Mouse (Mus musculus): Measurements from ENCODE around the gene Astn1. TPM values are rescaled to one million over a fixed set of nuclear protein-coding genes. Genes with fewer than 3 reads are reported as not detected.

Astn1 gene
- polyA plus RNA-seq, 1 experiment = not detected

- Histone ChIP-seq H3K4me3 (ENCODE audit: insufficient read depth, poor library complexity, severe bottlenecking) (no peak overlapping the region), H3ac (ENCODE audit: control insufficient read depth, insufficient read length, low read depth) (no peak overlapping the region), H3K36me3 (ENCODE audit: control insufficient read depth, insufficient read depth) (no peaks in the 10 kb centered on the region), H3K79me3 (ENCODE audit: low read depth) (no peaks in the 10 kb centered on the region), H3K27me3 (ENCODE audit: control insufficient read depth, insufficient read depth, insufficient read length) (no peaks in the 10 kb centered on the region), H3K79me2 (ENCODE audit: control insufficient read depth, insufficient read depth) (no peaks in the 10 kb centered on the region)
- TF ChIP-seq MAX (IDR thresholded peaks at IDR 0.05) (no peak), FOSL1 (IDR thresholded peaks at IDR 0.05; ENCODE audit: insufficient read depth, low read length, poor library complexity, severe bottlenecking) (no peak), MYOG (IDR thresholded peaks at IDR 0.05; ENCODE audit: control insufficient read depth, extremely low read depth, insufficient read length) (no peak), USF1 (IDR thresholded peaks at IDR 0.05; ENCODE audit: low read depth) (no peak), MYOD1 (IDR thresholded peaks at IDR 0.05; ENCODE audit: control insufficient read depth, insufficient read length, low read depth) (no peak), CTCF (IDR thresholded peaks at IDR 0.05; ENCODE audit: control insufficient read depth, insufficient read depth, insufficient read length) (no peak), CEBPB (IDR thresholded peaks at IDR 0.05; ENCODE audit: low read depth) (no peak)
Observed at GRCm38 (mm10) chr1:158397058-158397457, 35.0 kb downstream of the Astn1 start.

GRCm38 (mm10) chr1:158400898-158401297 lies 38.8 kb downstream of the Astn1 start:
- H3K27me3 ChIP-seq (ENCODE audit: control insufficient read depth, insufficient read depth, insufficient read length) = no peaks in the 10 kb centered on the region
- H3ac ChIP-seq (ENCODE audit: control insufficient read depth, insufficient read length, low read depth) = no peak overlapping the region
- TF ChIP-seq CTCF (IDR thresholded peaks at IDR 0.05; ENCODE audit: control insufficient read depth, insufficient read depth, insufficient read length) (no peak), USF1 (IDR thresholded peaks at IDR 0.05; ENCODE audit: low read depth) (no peak), MYOG (IDR thresholded peaks at IDR 0.05; ENCODE audit: control insufficient read depth, extremely low read depth, insufficient read length) (no peak), MYOD1 (IDR thresholded peaks at IDR 0.05; ENCODE audit: control insufficient read depth, insufficient read length, low read depth) (no peak), CEBPB (IDR thresholded peaks at IDR 0.05; ENCODE audit: low read depth) (no peak), MAX (IDR thresholded peaks at IDR 0.05) (no peak)
- H3K36me3 ChIP-seq (ENCODE audit: control insufficient read depth, insufficient read depth) = no peaks in the 10 kb centered on the region
- H3K79me3 ChIP-seq (ENCODE audit: low read depth) = no peaks in the 10 kb centered on the region
- H3K4me3 ChIP-seq (ENCODE audit: insufficient read depth, poor library complexity, severe bottlenecking) = no peak overlapping the region
- H3K79me2 ChIP-seq (ENCODE audit: control insufficient read depth, insufficient read depth) = no peaks in the 10 kb centered on the region

- Histone ChIP-seq H3K36me3 (ENCODE audit: control insufficient read depth, insufficient read depth) (no peaks in the 10 kb centered on the region), H3K79me2 (ENCODE audit: control insufficient read depth, insufficient read depth) (no peaks in the 10 kb centered on the region), H3ac (ENCODE audit: control insufficient read depth, insufficient read length, low read depth) (no peak overlapping the region), H3K79me3 (ENCODE audit: low read depth) (no peaks in the 10 kb centered on the region), H3K4me3 (ENCODE audit: insufficient read depth, poor library complexity, severe bottlenecking) (no peak overlapping the region), H3K27me3 (ENCODE audit: control insufficient read depth, insufficient read depth, insufficient read length) (no peaks in the 10 kb centered on the region)
- TF ChIP-seq FOSL1 (IDR thresholded peaks at IDR 0.05; ENCODE audit: insufficient read depth, low read length, poor library complexity, severe bottlenecking) = no peak
- TF ChIP-seq MYOG (IDR thresholded peaks at IDR 0.05; ENCODE audit: control insufficient read depth, extremely low read depth, insufficient read length) = no peak
- TF ChIP-seq MYOD1 (IDR thresholded peaks at IDR 0.05; ENCODE audit: control insufficient read depth, insufficient read length, low read depth) = no peak
- no peak for TF ChIP-seq CTCF (IDR thresholded peaks at IDR 0.05; ENCODE audit: control insufficient read depth, insufficient read depth, insufficient read length)
- TF ChIP-seq CEBPB (IDR thresholded peaks at IDR 0.05; ENCODE audit: low read depth) = no peak
- TF ChIP-seq USF1 (IDR thresholded peaks at IDR 0.05; ENCODE audit: low read depth) = no peak
- no peak for TF ChIP-seq MAX (IDR thresholded peaks at IDR 0.05)
Observed at GRCm38 (mm10) chr1:158405899-158406769, 44.1 kb downstream of the Astn1 start.

GRCm38 (mm10) chr1:158408124-158408523 lies 46.1 kb downstream of the Astn1 start:
- Histone ChIP-seq H3K79me3 (ENCODE audit: low read depth) (no peaks in the 10 kb centered on the region), H3K4me3 (ENCODE audit: insufficient read depth, poor library complexity, severe bottlenecking) (no peak overlapping the region), H3K79me2 (ENCODE audit: control insufficient read depth, insufficient read depth) (no peaks in the 10 kb centered on the region)

GRCm38 (mm10) chr1:158411146-158411545 lies 49.1 kb downstream of the Astn1 start:
- Histone ChIP-seq H3K27me3 (ENCODE audit: control insufficient read depth, insufficient read depth, insufficient read length) (no peaks in the 10 kb centered on the region), H3K36me3 (ENCODE audit: control insufficient read depth, insufficient read depth) (no peaks in the 10 kb centered on the region), H3ac (ENCODE audit: control insufficient read depth, insufficient read length, low read depth) (no peak overlapping the region), H3K79me2 (ENCODE audit: control insufficient read depth, insufficient read depth) (no peaks in the 10 kb centered on the region), H3K79me3 (ENCODE audit: low read depth) (no peaks in the 10 kb centered on the region), H3K4me3 (ENCODE audit: insufficient read depth, poor library complexity, severe bottlenecking) (no peak overlapping the region)
- TF ChIP-seq USF1 (IDR thresholded peaks at IDR 0.05; ENCODE audit: low read depth) (no peak), MYOD1 (IDR thresholded peaks at IDR 0.05; ENCODE audit: control insufficient read depth, insufficient read length, low read depth) (no peak), CTCF (IDR thresholded peaks at IDR 0.05; ENCODE audit: control insufficient read depth, insufficient read depth, insufficient read length) (no peak), CEBPB (IDR thresholded peaks at IDR 0.05; ENCODE audit: low read depth) (no peak), FOSL1 (IDR thresholded peaks at IDR 0.05; ENCODE audit: insufficient read depth, low read length, poor library complexity, severe bottlenecking) (no peak), MYOG (IDR thresholded peaks at IDR 0.05; ENCODE audit: control insufficient read depth, extremely low read depth, insufficient read length) (no peak), MAX (IDR thresholded peaks at IDR 0.05) (no peak)

More at GRCm38 (mm10) chr1:158408124-158408523, 46.1 kb downstream of the Astn1 start:
- no peaks in the 10 kb centered on the region for H3K27me3 ChIP-seq (ENCODE audit: control insufficient read depth, insufficient read depth, insufficient read length)
- no peak overlapping the region for H3ac ChIP-seq (ENCODE audit: control insufficient read depth, insufficient read length, low read depth)
- TF ChIP-seq MYOD1 (IDR thresholded peaks at IDR 0.05; ENCODE audit: control insufficient read depth, insufficient read length, low read depth) (no peak), MYOG (IDR thresholded peaks at IDR 0.05; ENCODE audit: control insufficient read depth, extremely low read depth, insufficient read length) (no peak), MAX (IDR thresholded peaks at IDR 0.05) (no peak), CEBPB (IDR thresholded peaks at IDR 0.05; ENCODE audit: low read depth) (no peak), FOSL1 (IDR thresholded peaks at IDR 0.05; ENCODE audit: insufficient read depth, low read length, poor library complexity, severe bottlenecking) (no peak)
- no peaks in the 10 kb centered on the region for H3K36me3 ChIP-seq (ENCODE audit: control insufficient read depth, insufficient read depth)
